Mouse (Mus musculus) cerebellum, adult (tissue): ENCODE results near the gene Spata13.
A peak's percentile ranks its signal among the peaks of the same experiment; 100 is the strongest.

Source experiments
- ATAC-seq: cut with Nextera tagmentation; 2 replicates; pipeline ENCODE4 v1.9.2; 2017; ENCODE audit warnings: mild to moderate bottlenecking, moderate library complexity, mixed read lengths; ENCODE audit not compliant: insufficient number of reproducible peaks, low FRiP score, low TSS enrichment

Gene Spata13

GRCm38 (mm10) chr14:60670191-60670590, 36.4 kb downstream of the Spata13 start:
- no peak for ATAC-seq

- ATAC-seq, result no peak
Measured at GRCm38 (mm10) chr14:60671504-60671903, 37.7 kb downstream of the Spata13 start.

- ATAC-seq, result no peak
Measured at GRCm38 (mm10) chr14:60675697-60676096, 41.9 kb downstream of the Spata13 start.

- no peak for ATAC-seq
Measured at GRCm38 (mm10) chr14:60676625-60677314, 43.0 kb downstream of the Spata13 start.

- peak; percentile 71 for ATAC-seq
Measured at GRCm38 (mm10) chr14:60682361-60683023, 48.7 kb downstream of the Spata13 start.

- no peak for ATAC-seq
Measured at GRCm38 (mm10) chr14:60683989-60684388, 50.2 kb downstream of the Spata13 start.

- ATAC-seq, result no peak
Measured at GRCm38 (mm10) chr14:60686733-60687132, 52.9 kb downstream of the Spata13 start.

- ATAC-seq, result no peak
Measured at GRCm38 (mm10) chr14:60687241-60687640, 53.4 kb downstream of the Spata13 start.

- 0 out of 2 replicates have a peak, but pooled peaks have one; percentile 39 for ATAC-seq
Measured at GRCm38 (mm10) chr14:60688509-60689205, 54.9 kb downstream of the Spata13 start.

GRCm38 (mm10) chr14:60689768-60690167, 56.0 kb downstream of the Spata13 start:
- no peak for ATAC-seq

GRCm38 (mm10) chr14:60690631-60691030, 56.8 kb downstream of the Spata13 start:
- no peak for ATAC-seq

GRCm38 (mm10) chr14:60693122-60693536, 59.3 kb downstream of the Spata13 start:
- ATAC-seq, result no peak

GRCm38 (mm10) chr14:60693666-60694065, 59.9 kb downstream of the Spata13 start:
- no peak for ATAC-seq

GRCm38 (mm10) chr14:60694215-60694997, 60.6 kb downstream of the Spata13 start:
- no peak for ATAC-seq

- ATAC-seq, result no peak
Measured at GRCm38 (mm10) chr14:60697351-60697750, 63.5 kb downstream of the Spata13 start.

- peak; percentile 81 for ATAC-seq
Measured at GRCm38 (mm10) chr14:60698980-60699379, 65.2 kb downstream of the Spata13 start.

- ATAC-seq, result no peak
Measured at GRCm38 (mm10) chr14:60702377-60703140, 68.8 kb downstream of the Spata13 start.

GRCm38 (mm10) chr14:60704510-60704909, 70.7 kb downstream of the Spata13 start:
- no peak for ATAC-seq

GRCm38 (mm10) chr14:60704961-60705360, 71.2 kb downstream of the Spata13 start:
- peak; percentile 89 for ATAC-seq

GRCm38 (mm10) chr14:60709192-60709591, 75.4 kb downstream of the Spata13 start:
- no peak for ATAC-seq
